Mouse (Mus musculus) myocyte (in vitro differentiated cells): ENCODE results near the gene Spata3. TPM values are rescaled to one million over a fixed set of nuclear protein-coding genes. Genes with fewer than 3 reads are reported as not detected.

Experiments
- H3K27me3 ChIP-seq: one replicate; pipeline ENCODE4 v1.6.1; 2011; ENCODE audit not compliant: control insufficient read depth, insufficient read depth, insufficient read length
- H3K36me3 ChIP-seq: one replicate; pipeline ENCODE4 v1.6.1; 2011; ENCODE audit not compliant: control insufficient read depth, insufficient read depth
- H3K4me2 ChIP-seq: one replicate; pipeline ENCODE4 v1.6.1; 2011; ENCODE audit warnings: low read depth, control low read depth
- H3K4me3 ChIP-seq: one replicate; pipeline ENCODE4 v1.5.1; 2011; ENCODE audit warnings: mild to moderate bottlenecking, control low read depth, moderate library complexity
- H3K79me2 ChIP-seq: one replicate; pipeline ENCODE4 v1.6.1; 2011; ENCODE audit not compliant: control insufficient read depth, insufficient read depth
- H3ac ChIP-seq: one replicate; pipeline ENCODE4 v1.6.1; 2011; ENCODE audit not compliant: control insufficient read depth, insufficient read length
- CEBPB ChIP-seq: IDR thresholded peaks from 2 replicates; pipeline ENCODE4 v1.6.1; 2011; ENCODE audit warnings: mild to moderate bottlenecking, moderate library complexity; ENCODE audit not compliant: poor library complexity, insufficient read depth, severe bottlenecking
- E2F4 ChIP-seq: IDR thresholded peaks from one replicate; pipeline ENCODE4 v1.6.1; 2011; ENCODE audit warnings: mild to moderate bottlenecking, control low read depth, moderate library complexity; ENCODE audit not compliant: insufficient read depth
- MAX ChIP-seq: IDR thresholded peaks from one replicate; pipeline ENCODE4 v1.6.1; 2011; ENCODE audit warnings: low read depth, mild to moderate bottlenecking, control low read depth
- MYOD1 ChIP-seq, 3 experiments: IDR thresholded peaks; one replicate each; pipeline ENCODE4 v1.6.1; 2011; ENCODE audit warnings: control low read depth in 2 of 3, low read depth in 2 of 3, mild to moderate bottlenecking in 2 of 3, moderate library complexity in 1 of 3; ENCODE audit not compliant: insufficient read length in 2 of 3, control insufficient read depth in 1 of 3
- MYOG ChIP-seq, 3 experiments: IDR thresholded peaks; one replicate each; pipeline ENCODE4 v1.6.1; 2011; ENCODE audit warnings: control low read depth in 2 of 3, low read depth in 2 of 3, mild to moderate bottlenecking in 2 of 3; ENCODE audit not compliant: insufficient read length in 2 of 3, control insufficient read depth in 1 of 3, insufficient read depth in 1 of 3
- POLR2A ChIP-seq: IDR thresholded peaks from one replicate; pipeline ENCODE4 v1.6.1; 2011; ENCODE audit warnings: low read depth, mild to moderate bottlenecking, control low read depth, moderate library complexity; ENCODE audit not compliant: insufficient read length
- POLR2AphosphoS2 ChIP-seq: IDR thresholded peaks from one replicate; pipeline ENCODE4 v1.6.1; 2011; ENCODE audit warnings: low read depth, control low read depth; ENCODE audit not compliant: insufficient read length
- REST ChIP-seq: IDR thresholded peaks from one replicate; pipeline ENCODE4 v1.6.1; 2011; ENCODE audit warnings: mild to moderate bottlenecking, control low read depth, moderate library complexity; ENCODE audit not compliant: insufficient read depth, insufficient read length
- SRF ChIP-seq: IDR thresholded peaks from one replicate; pipeline ENCODE4 v1.6.1; 2011; ENCODE audit warnings: low read depth; ENCODE audit not compliant: control insufficient read depth, insufficient read length
- TCF12 ChIP-seq: IDR thresholded peaks from one replicate; pipeline ENCODE4 v1.6.1; 2011; ENCODE audit warnings: mild to moderate bottlenecking, control low read depth; ENCODE audit not compliant: poor library complexity, insufficient read depth, severe bottlenecking
- TCF3 ChIP-seq: IDR thresholded peaks from one replicate; pipeline ENCODE4 v1.6.1; 2011; ENCODE audit warnings: low read depth, control low read depth; ENCODE audit not compliant: insufficient read length
- USF1 ChIP-seq: IDR thresholded peaks from one replicate; pipeline ENCODE4 v1.6.1; 2011; ENCODE audit warnings: low read depth, mild to moderate bottlenecking, control low read depth, moderate library complexity
- polyA plus RNA-seq: library from polyadenylated mRNA; unstranded; fragments of >200 nt; fragmentation: generic; extraction: Trizol; gene quantifications from one replicate; pipeline ENCODE4 v1.2.1, GENCODE M21; 2012; ENCODE audit warnings: missing spikeins

The Spata3 gene
- polyA plus RNA-seq, 1 experiment = not detected

DNA sequence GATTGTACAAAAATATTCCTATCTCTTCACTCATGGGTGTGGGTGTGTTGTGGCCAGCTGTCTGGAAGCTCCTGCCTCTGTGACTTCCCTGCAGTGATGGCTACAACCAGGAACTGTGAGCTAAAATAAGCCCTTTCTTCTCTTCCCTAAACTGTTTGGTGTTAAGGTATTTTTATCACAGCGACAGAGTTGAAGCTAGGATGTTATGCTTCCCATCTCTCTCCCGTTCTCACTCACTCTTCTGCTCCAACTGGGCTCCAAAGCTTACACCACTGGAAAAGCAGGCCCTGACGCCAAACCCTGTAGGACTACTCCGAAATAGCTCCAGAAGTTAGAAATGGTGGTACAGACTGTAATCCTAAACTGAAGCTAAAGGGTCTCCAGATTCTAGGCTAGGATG lies 28.4 kb downstream of the Spata3 start:
- Histone ChIP-seq H3K79me2 (no peaks in the 10 kb centered on the region), H3ac (no peak overlapping the region), H3K4me2 (no peak overlapping the region), H3K27me3 (peaks cover 34% of the 10 kb centered on the region), H3K36me3 (no peaks in the 10 kb centered on the region), H3K4me3 (no peak overlapping the region)
- TF ChIP-seq MYOG (IDR thresholded peaks at IDR 0.05; ENCODE audit: control insufficient read depth in 1 of 3, insufficient read depth in 1 of 3, insufficient read length in 2 of 3, low read depth in 2 of 3) = no peak
- no peak for TF ChIP-seq MYOD1 (IDR thresholded peaks at IDR 0.05; ENCODE audit: control insufficient read depth in 1 of 3, insufficient read length in 2 of 3, low read depth in 2 of 3)
- no peak for TF ChIP-seq MAX
- TF ChIP-seq CEBPB = no peak
- TF ChIP-seq POLR2A = no peak
- no peak for TF ChIP-seq TCF3
- no peak for TF ChIP-seq TCF12
- no peak for TF ChIP-seq USF1
- TF ChIP-seq E2F4 = no peak
- no peak for TF ChIP-seq REST
- TF ChIP-seq POLR2AphosphoS2 = no peak
- TF ChIP-seq SRF = no peak

- H3K4me2 ChIP-seq = no peak within 1 kb of the TSS
- H3K79me2 ChIP-seq = no peaks in the 10 kb centered on the region
- H3ac ChIP-seq = no peak within 1 kb of the TSS
- TF ChIP-seq E2F4 (no peak), TCF3 (no peak), MYOD1 (IDR thresholded peaks at IDR 0.05; ENCODE audit: control insufficient read depth in 1 of 3, insufficient read length in 2 of 3, low read depth in 2 of 3) (no peak), CEBPB (no peak), POLR2AphosphoS2 (no peak), TCF12 (no peak), REST (no peak), MYOG (IDR thresholded peaks at IDR 0.05; ENCODE audit: control insufficient read depth in 1 of 3, insufficient read depth in 1 of 3, insufficient read length in 2 of 3, low read depth in 2 of 3) (no peak), USF1 (no peak), MAX (no peak), POLR2A (no peak)
- H3K27me3 ChIP-seq = peaks cover 34% of the 10 kb centered on the region
- H3K36me3 ChIP-seq = no peaks in the 10 kb centered on the region
- no peak within 1 kb of the TSS for H3K4me3 ChIP-seq
These were observed 29.5 kb downstream of the Spata3 start, which contains the start of gene 2810459M11Rik for GRCm38 (mm10) chr1:86045848-86046805. Gene 2810459M11Rik, plus strand, starts transcription at chr1:86045863.

DNA sequence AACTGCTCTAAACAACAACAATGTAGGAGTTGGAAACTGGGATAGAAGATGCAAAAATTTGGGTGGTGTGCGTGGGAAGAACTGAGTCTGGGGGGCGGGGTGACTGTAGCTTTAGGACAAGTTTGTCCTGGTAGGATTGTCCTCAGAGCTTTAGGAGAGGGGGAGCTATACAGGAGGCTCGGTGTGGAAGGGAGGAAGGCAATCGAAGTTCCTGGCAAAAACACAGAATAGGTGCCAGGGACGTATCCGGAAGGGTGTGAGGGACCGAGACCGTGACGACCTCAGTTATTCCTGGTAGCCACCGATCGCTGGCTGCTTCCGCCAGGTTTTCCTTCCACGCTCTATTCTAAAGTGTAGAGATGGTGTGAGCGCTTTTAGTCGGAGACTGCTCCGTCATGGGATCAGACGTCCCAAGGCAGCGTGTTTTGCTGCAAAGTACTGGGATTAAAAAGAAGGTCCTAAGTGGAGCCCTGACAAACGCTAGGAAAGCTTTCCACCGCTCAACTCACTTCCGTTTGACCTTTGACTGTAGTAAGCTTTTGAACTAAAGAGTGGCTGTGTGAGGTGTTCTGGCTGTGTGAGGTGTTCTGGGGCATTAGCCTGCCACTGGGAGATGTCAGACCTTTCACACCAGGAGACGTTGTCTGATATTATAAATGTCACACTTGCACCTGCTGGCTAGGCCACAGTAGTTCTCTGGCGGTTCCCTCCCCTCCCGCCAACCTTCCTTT lies 30.4 kb downstream of the Spata3 start:
- H3K4me3 ChIP-seq = no peak overlapping the region
- no peak for TF ChIP-seq CEBPB

DNA sequence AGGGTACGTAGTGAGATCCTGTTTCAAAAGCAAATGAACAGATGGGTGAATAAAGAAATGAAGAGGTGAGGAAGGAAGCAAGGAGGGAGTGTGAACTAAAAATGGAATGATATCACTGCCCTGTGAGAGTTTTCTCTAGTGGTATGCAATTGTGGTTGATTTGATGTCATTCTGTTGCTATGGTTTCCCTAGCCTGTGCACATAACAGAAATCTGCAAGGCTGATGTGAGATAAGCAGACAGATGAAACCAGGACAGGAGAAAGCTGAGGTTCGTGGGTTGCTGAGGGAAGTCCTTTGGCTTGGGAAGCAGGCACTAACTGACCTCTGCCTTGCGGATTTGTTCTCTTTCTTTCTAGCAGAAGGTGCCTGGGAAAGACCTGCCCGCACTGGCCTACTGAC lies 31.6 kb downstream of the Spata3 start:
- TF ChIP-seq POLR2AphosphoS2 = no peak
- TF ChIP-seq POLR2A = no peak
- no peak for TF ChIP-seq TCF3
- no peak for TF ChIP-seq SRF
- no peak for TF ChIP-seq E2F4
- no peak for TF ChIP-seq MYOG (IDR thresholded peaks at IDR 0.05; ENCODE audit: control insufficient read depth in 1 of 3, insufficient read depth in 1 of 3, insufficient read length in 2 of 3, low read depth in 2 of 3)
- TF ChIP-seq CEBPB = no peak
- no peak for TF ChIP-seq MAX
- no peaks in the 10 kb centered on the region for H3K36me3 ChIP-seq
- H3K27me3 ChIP-seq = peaks cover 28% of the 10 kb centered on the region
- H3K4me2 ChIP-seq = no peak overlapping the region
- no peak overlapping the region for H3ac ChIP-seq
- no peaks in the 10 kb centered on the region for H3K79me2 ChIP-seq
- H3K4me3 ChIP-seq = no peak overlapping the region

More for the DNA sequence above, 30.4 kb downstream of the Spata3 start:
- Histone ChIP-seq H3K27me3 (peaks cover 34% of the 10 kb centered on the region), H3K79me2 (no peaks in the 10 kb centered on the region), H3K4me2 (no peak overlapping the region), H3ac (no peak overlapping the region), H3K36me3 (no peaks in the 10 kb centered on the region)

- no peaks in the 10 kb centered on the region for H3K79me2 ChIP-seq
- H3ac ChIP-seq = no peak overlapping the region
- H3K27me3 ChIP-seq = peaks cover 24% of the 10 kb centered on the region
- no peak overlapping the region for H3K4me2 ChIP-seq
- H3K4me3 ChIP-seq = no peak overlapping the region
- no peaks in the 10 kb centered on the region for H3K36me3 ChIP-seq
- no peak for TF ChIP-seq POLR2A
- no peak for TF ChIP-seq TCF12
- TF ChIP-seq REST = no peak
- no peak for TF ChIP-seq MYOD1 (IDR thresholded peaks at IDR 0.05; ENCODE audit: control insufficient read depth in 1 of 3, insufficient read length in 2 of 3, low read depth in 2 of 3)
- no peak for TF ChIP-seq SRF
- no peak for TF ChIP-seq MYOG (IDR thresholded peaks at IDR 0.05; ENCODE audit: control insufficient read depth in 1 of 3, insufficient read depth in 1 of 3, insufficient read length in 2 of 3, low read depth in 2 of 3)
- no peak for TF ChIP-seq MAX
- no peak for TF ChIP-seq USF1
- TF ChIP-seq E2F4 = no peak
- no peak for TF ChIP-seq CEBPB
- no peak for TF ChIP-seq POLR2AphosphoS2
- TF ChIP-seq TCF3 = no peak
These were observed 32.1 kb downstream of the Spata3 start for GRCm38 (mm10) chr1:86048744-86049143.
